Comparison of ENCODE assay signal across 17 mouse cellular contexts in the genomic region with DNA sequence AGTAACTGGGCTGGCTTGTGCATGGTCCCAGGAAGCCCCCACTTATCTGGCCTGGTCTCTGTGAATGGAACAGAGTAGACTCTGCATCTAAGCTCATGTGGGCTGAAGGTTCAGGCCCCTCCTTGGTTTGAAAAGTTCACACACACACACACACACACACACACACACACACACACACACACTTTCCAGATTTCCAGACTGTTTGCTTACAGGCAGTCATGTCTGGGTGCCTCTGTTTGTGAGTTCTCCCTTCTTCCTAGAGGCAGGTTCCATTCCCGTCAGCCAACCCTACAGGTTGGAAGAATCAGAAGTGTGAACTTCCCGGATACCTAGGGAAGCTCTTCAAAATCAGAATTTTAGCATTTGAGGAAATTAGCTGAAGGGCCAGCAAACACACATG. TPM values are rescaled to one million over a fixed set of nuclear protein-coding genes. Genes with fewer than 3 reads are reported as not detected.
DNase-seq lines count a peak whose midpoint lies in the region; ATAC-seq and TF ChIP-seq lines count a peak whose summit lies in the region.
"Had no signal": no experiment of that assay in that cellular context is flagged by ENCODE, and none has a peak within 500 bp of the region (broad histone marks: within the 10 kb centered on the region; RNA-seq: fewer than 3 reads in every experiment).

No protein-coding gene starts in this region.

- TF ChIP-seq CTCF in layer of hippocampus, adult 2 months (conservative IDR thresholded peaks at IDR 0.05): no peak

- H3K4me1 ChIP-seq in forebrain, embryonic 16.5 days (replicated peaks; ENCODE audit: control insufficient read depth, insufficient read depth, low read length): peaks cover 63% of the 10 kb centered on the region
- H3K4me1 ChIP-seq in limb, embryonic 10.5 days: peaks cover 30% of the 10 kb centered on the region
- H3K4me1 ChIP-seq in neural tube, embryonic 13.5 days (replicated peaks): peaks cover 64% of the 10 kb centered on the region

- WGBS in forebrain, embryonic 16.5 days: 11% methylated on average over 2 of the region's 2 CpGs
- 34% methylated on average over 2 of the region's 2 CpGs for WGBS in limb, embryonic 10.5 days
- 17% methylated on average over 2 of the region's 2 CpGs for WGBS in neural tube, embryonic 13.5 days

- H3K4me2 ChIP-seq in forebrain, embryonic 16.5 days (ENCODE audit: low read length): no peak overlapping the region
- no peak overlapping the region for H3K4me2 ChIP-seq in neural tube, embryonic 13.5 days
- H3K4me2 ChIP-seq: heart, embryonic 12.5 days; kidney, embryonic 15.5 days; liver, embryonic 11.5 days; lung, embryonic 15.5 days had no signal

- no peak for ATAC-seq in forebrain, embryonic 16.5 days
- 0 out of 2 replicates have a peak, but pooled peaks have one; percentile 9 for ATAC-seq in neural tube, embryonic 13.5 days (ENCODE audit: low read depth)
- no peak for ATAC-seq in inflammation-experienced regulatory T-cells, adult 6 months

- no peak overlapping the region for H3K9ac ChIP-seq in forebrain, embryonic 16.5 days (replicated peaks; ENCODE audit: low read depth, low read length)
- no peak overlapping the region for H3K9ac ChIP-seq in neural tube, embryonic 13.5 days
- H3K9ac ChIP-seq: heart, embryonic 12.5 days; kidney, embryonic 15.5 days; lung, embryonic 15.5 days had no signal

- H3K36me3 ChIP-seq in forebrain, embryonic 16.5 days (ENCODE audit: control insufficient read depth, insufficient read depth): no peaks in the 10 kb centered on the region
- no peaks in the 10 kb centered on the region for H3K36me3 ChIP-seq in limb, embryonic 10.5 days
- no peaks in the 10 kb centered on the region for H3K36me3 ChIP-seq in neural tube, embryonic 13.5 days
- H3K36me3 ChIP-seq: heart, embryonic 12.5 days; kidney, embryonic 15.5 days; lung, embryonic 15.5 days had no signal

- no peaks in the 10 kb centered on the region for H3K27me3 ChIP-seq in forebrain, embryonic 16.5 days (replicated peaks; ENCODE audit: control insufficient read depth, insufficient read depth, low read length)
- peaks cover 100% of the 10 kb centered on the region for H3K27me3 ChIP-seq in limb, embryonic 10.5 days (ENCODE audit: low read depth, poor library complexity, severe bottlenecking)
- peaks cover 73% of the 10 kb centered on the region for H3K27me3 ChIP-seq in neural tube, embryonic 13.5 days

- H3K4me3 ChIP-seq in layer of hippocampus, adult 2 months: no peak overlapping the region
- H3K4me3 ChIP-seq in forebrain, embryonic 16.5 days (replicated peaks; ENCODE audit: low read length): no peak overlapping the region
- H3K4me3 ChIP-seq in limb, embryonic 10.5 days: no peak overlapping the region
- H3K4me3 ChIP-seq in neural tube, embryonic 13.5 days: no peak overlapping the region
- H3K4me3 ChIP-seq: heart, embryonic 12.5 days; kidney, embryonic 15.5 days; lung, embryonic 15.5 days had no signal

- no peak for DNase-seq in layer of hippocampus, adult 2 months (ENCODE audit: low spot score in 2 of 2)
- DNase-seq in layer of hippocampus, adult 9-11 months: no peak
- peak; percentile 30 for DNase-seq in limb, embryonic 10.5 days (ENCODE audit: low spot score)
- DNase-seq in gastrocnemius, postnatal 10 days: no peak
- no peak for DNase-seq in cerebellum, adult 11 months
- DNase-seq: adrenal gland, postnatal 14 days; gastrocnemius, postnatal 14 days; right cerebral cortex, adult 18-20 months; thymus, adult 18-20 months had no signal

- no peaks in the 10 kb centered on the region for H3K9me3 ChIP-seq in forebrain, embryonic 16.5 days (ENCODE audit: control insufficient read depth, low read length)
- H3K9me3 ChIP-seq in limb, embryonic 10.5 days (replicated peaks): no peaks in the 10 kb centered on the region
- no peaks in the 10 kb centered on the region for H3K9me3 ChIP-seq in neural tube, embryonic 13.5 days
- H3K9me3 ChIP-seq: heart, embryonic 12.5 days; kidney, embryonic 15.5 days; lung, embryonic 15.5 days had no signal

- H3K27ac ChIP-seq in layer of hippocampus, adult 2 months: peak overlapping the region; percentile 93
- H3K27ac ChIP-seq in forebrain, embryonic 16.5 days (ENCODE audit: low read length): peak overlapping the region; percentile 49
- H3K27ac ChIP-seq in limb, embryonic 10.5 days: no peak overlapping the region
- peak overlapping the region; percentile 74 for H3K27ac ChIP-seq in neural tube, embryonic 13.5 days (replicated peaks)
- H3K27ac ChIP-seq: kidney, embryonic 15.5 days; lung, embryonic 15.5 days had no signal

RNA-seq across cellular contexts. Expression of gene Sox2, which starts 17.0 kb away (rescaled TPM):
- 10 to 100 TPM; 41.1 to 45.9 TPM for total RNA-seq in layer of hippocampus, adult 2 months (2021)
- polyA plus RNA-seq in forebrain, embryonic 16.5 days (2015; fragmentation: Nextera tagmentation; extraction: Ambion mirVana): 20.8 and 24.0 TPM in 2 replicates
- 0.09 and 0.20 TPM in 2 replicates for polyA plus RNA-seq in limb, embryonic 10.5 days (2016; fragmentation: Nextera tagmentation; extraction: Ambion mirVana)
- 20.9 TPM in 2 replicates for polyA plus RNA-seq in neural tube, embryonic 13.5 days (2015; fragmentation: Nextera tagmentation; extraction: Ambion mirVana)
- polyA plus RNA-seq in inflammation-experienced regulatory T-cells, adult 6 months (2017; shearing (Covaris generic)): not detected
- under 1 TPM; 0.38 to 0.77 TPM for total RNA-seq in gastrocnemius, postnatal 10 days (2021)
- total RNA-seq: megakaryocyte, adult 5-6 weeks had no signal

Comparison
In these comparisons a context has a peak if more than half of its experiments do, and no peak if none do; other contexts are left out.
1. RNA of gene Sox2, which starts 17.0 kb away (polyA plus RNA-seq): 20.9 TPM in neural tube, embryonic 13.5 days and 20.8 to 24.0 TPM in forebrain, embryonic 16.5 days; 0.09 to 0.20 TPM in limb, embryonic 10.5 days and not detected in inflammation-experienced regulatory T-cells, adult 6 months; every median in the first group is over 10 times any median in the second.